Mouse (Mus musculus) liver, embryonic 14.5 days (tissue): ENCODE measurements around the gene Dcun1d5. TPM values are rescaled to one million over a fixed set of nuclear protein-coding genes. Genes with fewer than 3 reads are reported as not detected.
A peak's percentile ranks its signal among the peaks of the same experiment; 100 is the strongest.

ENCODE experiments used
- ATAC-seq: fragments of 200-750 bp; cut with Nextera tagmentation; 2 replicates; pipeline ENCODE4 v1.8.0; 2017; ENCODE audit warnings: moderate number of reproducible peaks, mild to moderate bottlenecking, moderate library complexity; ENCODE audit not compliant: insufficient read depth
- DNase-seq, 3 experiments: peaks; one replicate each; pipeline ENCODE4 v3.0.0-alpha.2; 2012 to 2013; ENCODE audit warnings: low read depth in 3 of 3, low spot score in 3 of 3
- H3K27ac ChIP-seq: fragments of 300-500 bp; sonication (generic); 2 replicates; pipeline ENCODE4 v1.5.1; 2014; ENCODE audit warnings: moderate library complexity, mild to moderate bottlenecking, control low read depth, inconsistent platforms
- H3K27me3 ChIP-seq: fragments of 300-500 bp; sonication (generic); 2 replicates; pipeline ENCODE4 v1.6.1; 2014; ENCODE audit warnings: mild to moderate bottlenecking, low read length, moderate library complexity; ENCODE audit not compliant: control insufficient read depth, insufficient read depth
- H3K36me3 ChIP-seq: fragments of 300-500 bp; sonication (generic); replicated peaks from 2 replicates; pipeline ENCODE4 v1.6.1; 2014; ENCODE audit warnings: low read depth; ENCODE audit not compliant: control insufficient read depth, insufficient read depth
- H3K4me1 ChIP-seq, 2 experiments: fragments of 200-500 bp in 1 of 2; fragments of 300-500 bp in 1 of 2; sonication (generic) in 1 of 2; replicated peaks; 2 replicates each; pipeline ENCODE4 v1.6.1; 2012 to 2014; ENCODE audit warnings: antibody characterized with exemption in 1 of 2, inconsistent platforms in 1 of 2, low read length in 1 of 2; ENCODE audit not compliant: control insufficient read depth in 2 of 2, insufficient read depth in 2 of 2
- H3K4me2 ChIP-seq: fragments of 300-500 bp; sonication (generic); 2 replicates; pipeline ENCODE4 v1.6.1; 2014; ENCODE audit warnings: low read depth, mild to moderate bottlenecking, control low read depth, moderate library complexity
- H3K4me3 ChIP-seq, 2 experiments: fragments of 200-500 bp in 1 of 2; fragments of 300-500 bp in 1 of 2; sonication (generic) in 1 of 2; 2 replicates each; pipeline ENCODE4 v1.5.1; 2012 to 2014; ENCODE audit warnings: low read depth in 2 of 2, low read length in 2 of 2, mild to moderate bottlenecking in 2 of 2, control low read depth in 1 of 2, inconsistent platforms in 1 of 2, moderate library complexity in 1 of 2; ENCODE audit not compliant: insufficient read depth in 1 of 2
- H3K9ac ChIP-seq: fragments of 300-500 bp; sonication (generic); replicated peaks from 2 replicates; pipeline ENCODE4 v1.6.1; 2014; ENCODE audit warnings: mild to moderate bottlenecking, control low read depth, moderate library complexity
- H3K9me3 ChIP-seq: fragments of 300-500 bp; sonication (generic); 2 replicates; pipeline ENCODE4 v1.6.1; 2016; ENCODE audit warnings: low read length, mixed read lengths; ENCODE audit not compliant: control insufficient read depth
- CTCF ChIP-seq: IDR thresholded peaks from 2 replicates; pipeline ENCODE4 v1.5.1; 2016; ENCODE audit warnings: antibody characterized with exemption, low read depth, control low read depth
- EP300 ChIP-seq: IDR thresholded peaks from 2 replicates; pipeline ENCODE4 v1.6.1; 2016; ENCODE audit warnings: antibody characterized with exemption, low read depth
- WGBS: fragments of 180-500 bp; shearing (Covaris S2); extraction: QIAGEN DNeasy Blood & Tissue Kit; methylation state at CpG from one replicate; pipeline ENCODE4 v1.1.7; 2014; ENCODE audit not compliant: insufficient replicate concordance; 5-methylcytosine and 5-hydroxymethylcytosine counted together
- polyA plus RNA-seq, 2 experiments: library from polyadenylated mRNA; depleted of rRNA in 1 of 2; stranded (reverse) in 1 of 2; unstranded in 1 of 2; fragments of >200 nt; fragmentation: Nextera tagmentation in 1 of 2; extraction: Ambion mirVana in 1 of 2; gene quantifications; 2 replicates each; pipeline versions ENCODE4 v1.2.1 to v1.2.3; 2012 to 2014

Dcun1d5 gene
- polyA plus RNA-seq, 2 experiments, result 29.9 to 74.2 TPM

- 37% methylated on average over 2 of the region's 2 CpGs for WGBS
- TF ChIP-seq CTCF (peak; percentile 40; the same call in 1 of the 2 replicates), EP300 (no peak)
- Histone ChIP-seq H3K9me3 (no peaks in the 10 kb centered on the region), H3K4me1 (no peaks in the 10 kb centered on the region), H3K27me3 (no peaks in the 10 kb centered on the region), H3K9ac (no peak overlapping the region), H3K4me3 (no peak overlapping the region), H3K4me2 (no peak overlapping the region), H3K27ac (no peak overlapping the region), H3K36me3 (no peaks in the 10 kb centered on the region)
- DNase-seq (peak in 2 of 3 experiments; percentile 1 to 6), ATAC-seq (no peak)
Measured at GRCm38 (mm10) chr9:7216240-7216639, 31.9 kb downstream of the Dcun1d5 start.

DNA sequence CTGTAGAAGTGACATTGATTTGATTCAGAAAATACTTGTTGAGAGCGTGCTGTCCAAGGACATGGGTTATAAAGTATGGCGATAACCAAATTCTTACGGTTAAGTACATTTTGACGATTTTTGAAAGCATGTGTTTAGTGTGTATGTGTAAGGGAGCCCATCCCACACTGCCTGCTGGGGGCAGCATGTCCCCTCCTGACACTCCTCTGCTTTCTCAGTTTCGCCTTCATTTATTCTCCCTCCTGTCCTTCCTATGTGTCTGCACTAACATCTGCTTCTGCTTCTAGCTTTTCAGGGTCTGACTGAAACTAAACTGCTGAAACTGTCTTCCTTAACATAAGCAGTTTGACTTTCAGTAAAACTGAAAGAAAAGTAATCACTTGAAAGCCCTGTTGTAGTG lies 36.7 kb downstream of the Dcun1d5 start:
- H3K27me3 ChIP-seq, result no peaks in the 10 kb centered on the region
- DNase-seq (no peak), ATAC-seq (no peak)
- no peak overlapping the region for H3K27ac ChIP-seq
- no peak overlapping the region for H3K4me3 ChIP-seq
- no peaks in the 10 kb centered on the region for H3K36me3 ChIP-seq
- no peaks in the 10 kb centered on the region for H3K9me3 ChIP-seq
- TF ChIP-seq CTCF (0 out of 2 replicates have a peak, but pooled peaks have one; percentile 9), EP300 (no peak)
- H3K4me2 ChIP-seq, result no peak overlapping the region
- no peak overlapping the region for H3K9ac ChIP-seq
- H3K4me1 ChIP-seq, result no peaks in the 10 kb centered on the region
- WGBS, result 81% methylated on average over 5 of the region's 5 CpGs

- DNase-seq (peak in 1 of 3 experiments; percentile 3), ATAC-seq (no peak)
- H3K4me2 ChIP-seq, result no peak overlapping the region
- WGBS, result 70% methylated on average over 7 of the region's 7 CpGs
- H3K36me3 ChIP-seq, result no peaks in the 10 kb centered on the region
- no peak overlapping the region for H3K9ac ChIP-seq
- no peaks in the 10 kb centered on the region for H3K4me1 ChIP-seq
- no peak overlapping the region for H3K4me3 ChIP-seq
- H3K9me3 ChIP-seq, result no peaks in the 10 kb centered on the region
- TF ChIP-seq EP300 (no peak), CTCF (no peak)
- no peak overlapping the region for H3K27ac ChIP-seq
- H3K27me3 ChIP-seq, result no peaks in the 10 kb centered on the region
Measured at GRCm38 (mm10) chr9:7221460-7221859, 37.1 kb downstream of the Dcun1d5 start.

DNA sequence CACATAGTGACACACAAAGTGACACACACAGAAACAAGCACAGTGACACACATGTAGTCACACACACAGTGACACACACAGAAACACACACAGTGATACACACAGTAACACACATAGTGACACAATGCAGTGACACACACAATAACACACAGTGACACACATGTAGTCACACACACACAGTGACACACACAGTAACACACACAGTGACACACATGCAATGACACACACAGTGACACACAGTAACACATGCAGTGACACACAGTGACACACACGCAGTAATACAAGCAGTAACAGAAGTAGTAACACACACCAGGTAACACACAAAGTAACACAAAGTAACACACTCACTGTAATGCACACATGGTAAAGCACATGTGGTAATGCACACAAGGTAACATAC lies 54.3 kb downstream of the Dcun1d5 start:
- Histone ChIP-seq H3K9me3 (no peaks in the 10 kb centered on the region), H3K4me3 (no peak overlapping the region), H3K9ac (no peak overlapping the region), H3K4me1 (no peaks in the 10 kb centered on the region), H3K27me3 (no peaks in the 10 kb centered on the region), H3K36me3 (no peaks in the 10 kb centered on the region), H3K27ac (no peak overlapping the region), H3K4me2 (no peak overlapping the region)
- TF ChIP-seq EP300, result no peak
- TF ChIP-seq CTCF, result no peak
- DNase-seq, result no peak
- WGBS, result 87% methylated on average over 1 of the region's 1 CpGs
- no peak for ATAC-seq

DNA sequence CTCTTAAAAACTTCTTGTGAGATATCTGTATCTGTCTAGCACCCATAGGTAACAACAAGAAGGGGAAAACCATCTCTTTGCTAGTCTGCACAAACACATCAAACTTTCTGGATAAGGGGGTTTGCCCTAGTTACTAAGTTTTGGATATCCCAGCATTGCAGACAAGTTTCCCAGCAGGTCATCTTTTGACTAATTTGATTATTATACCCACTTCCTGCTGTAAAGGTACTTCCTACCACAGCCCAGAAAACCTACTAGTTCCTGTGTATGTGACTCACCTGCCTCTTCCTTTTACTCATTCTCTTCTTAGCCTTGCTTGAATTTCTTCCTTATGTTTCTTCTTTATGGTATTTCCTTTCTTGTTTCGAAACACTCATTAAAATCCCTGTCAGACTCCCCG lies 55.6 kb downstream of the Dcun1d5 start:
- Histone ChIP-seq H3K4me3 (no peak overlapping the region), H3K9me3 (no peaks in the 10 kb centered on the region), H3K9ac (no peak overlapping the region), H3K4me1 (no peaks in the 10 kb centered on the region), H3K4me2 (no peak overlapping the region), H3K36me3 (no peaks in the 10 kb centered on the region), H3K27ac (no peak overlapping the region), H3K27me3 (no peaks in the 10 kb centered on the region)
- TF ChIP-seq EP300 (no peak), CTCF (no peak)
- ATAC-seq (no peak), DNase-seq (no peak)
- WGBS, result 54% methylated on average over 2 of the region's 2 CpGs
